Mouse (Mus musculus) intestine, postnatal 0 days (tissue): ENCODE measurements at regions not wholly inside any gene's neighbourhood (a gene's known extent, or its start where the extent isn't known, plus 50 kb on each side); places are given as distances from the start of the nearest gene placed in this dataset.
A peak's percentile ranks its signal among the peaks of the same experiment; 100 is the strongest.
"Not testable (repeated sequence)": the region's sequence is repeated elsewhere in the genome, so short reads cannot be mapped to it uniquely, and the experiment has no call there.

Experiments
- ATAC-seq: fragments of 200-750 bp; cut with Nextera tagmentation; 2 replicates; pipeline ENCODE4 v1.8.0; 2017; ENCODE audit warnings: mild to moderate bottlenecking, moderate TSS enrichment, moderate library complexity
- H3K27ac ChIP-seq: fragments of 300-500 bp; sonication (generic); 2 replicates; pipeline ENCODE4 v1.5.1; 2014; ENCODE audit warnings: mild to moderate bottlenecking, low read depth, low read length, moderate library complexity
- H3K27me3 ChIP-seq: fragments of 300-500 bp; sonication (generic); replicated peaks from 2 replicates; pipeline ENCODE4 v1.6.1; 2014; ENCODE audit warnings: low read length, mixed read lengths; ENCODE audit not compliant: control insufficient read depth, insufficient read depth
- H3K36me3 ChIP-seq: fragments of 300-500 bp; sonication (generic); 2 replicates; pipeline ENCODE4 v1.6.1; 2014; ENCODE audit warnings: mild to moderate bottlenecking, moderate library complexity; ENCODE audit not compliant: control insufficient read depth, insufficient read depth
- H3K4me1 ChIP-seq: fragments of 300-500 bp; sonication (generic); replicated peaks from 2 replicates; pipeline ENCODE4 v1.6.1; 2014; ENCODE audit warnings: antibody characterized with exemption, low read length, mixed read lengths; ENCODE audit not compliant: control insufficient read depth, insufficient read depth
- H3K4me2 ChIP-seq: fragments of 300-500 bp; sonication (generic); replicated peaks from 2 replicates; pipeline ENCODE4 v1.6.1; 2014; ENCODE audit warnings: low read depth, mild to moderate bottlenecking, moderate library complexity
- H3K4me3 ChIP-seq: fragments of 300-500 bp; sonication (generic); 2 replicates; pipeline ENCODE4 v1.5.1; 2014; ENCODE audit warnings: low read depth, low read length
- H3K9ac ChIP-seq: fragments of 300-500 bp; sonication (generic); 2 replicates; pipeline ENCODE4 v1.6.1; 2014; ENCODE audit warnings: mild to moderate bottlenecking, low read depth, low read length
- H3K9me3 ChIP-seq: fragments of 300-500 bp; sonication (generic); 2 replicates; pipeline ENCODE4 v1.6.1; 2016; ENCODE audit warnings: mixed run types; ENCODE audit not compliant: control insufficient read depth
- CTCF ChIP-seq: sonication (generic); IDR thresholded peaks from 2 replicates; pipeline ENCODE4 v1.5.1; 2016; ENCODE audit warnings: low read depth, mild to moderate bottlenecking, control low read depth, antibody characterized with exemption, moderate library complexity
- WGBS: fragments of 180-500 bp; shearing (Covaris S2); extraction: QIAGEN DNeasy Blood & Tissue Kit; methylation state at CpG from one replicate; pipeline ENCODE4 v1.1.7; 2014; 5-methylcytosine and 5-hydroxymethylcytosine counted together

- Histone ChIP-seq H3K9me3 (no peaks in the 10 kb centered on the region), H3K4me2 (no peak overlapping the region), H3K36me3 (no peaks in the 10 kb centered on the region), H3K9ac (no peak overlapping the region), H3K4me3 (no peak overlapping the region), H3K27ac (no peak overlapping the region), H3K27me3 (no peaks in the 10 kb centered on the region), H3K4me1 (no peaks in the 10 kb centered on the region)
- 87% methylated on average over 2 of the region's 2 CpGs for WGBS
- no peak for TF ChIP-seq CTCF
- no peak for ATAC-seq
Observed at GRCm38 (mm10) chr3:155742421-155742820, 649.2 kb downstream of the Lrriq3 start.

- WGBS: 40% methylated on average over 1 of the region's 1 CpGs
- H3K9ac ChIP-seq, H3K4me1 ChIP-seq: not testable (repeated sequence)
Observed at GRCm38 (mm10) chr3:155746601-155747000, 653.4 kb downstream of the Lrriq3 start.

GRCm38 (mm10) chr3:155747511-155747910 is 654.3 kb downstream of the Lrriq3 start:
- Histone ChIP-seq H3K27ac (no peak overlapping the region), H3K9me3 (no peaks in the 10 kb centered on the region), H3K9ac (no peak overlapping the region), H3K27me3 (no peaks in the 10 kb centered on the region), H3K36me3 (no peaks in the 10 kb centered on the region), H3K4me3 (no peak overlapping the region), H3K4me1 (no peaks in the 10 kb centered on the region), H3K4me2 (no peak overlapping the region)
- no peak for TF ChIP-seq CTCF
- peak; percentile 43; the same call in 1 of the 2 replicates for ATAC-seq

More at GRCm38 (mm10) chr3:155746601-155747000, 653.4 kb downstream of the Lrriq3 start:
- not testable (repeated sequence) for H3K27ac ChIP-seq, ATAC-seq, H3K4me3 ChIP-seq, H3K27me3 ChIP-seq, H3K36me3 ChIP-seq, H3K4me2 ChIP-seq, H3K9me3 ChIP-seq

GRCm38 (mm10) chr3:155757285-155757684 is 664.1 kb downstream of the Lrriq3 start:
- no peak for ATAC-seq
- no peaks in the 10 kb centered on the region for H3K27me3 ChIP-seq
- 91% methylated on average over 3 of the region's 3 CpGs for WGBS
- H3K9me3 ChIP-seq: no peaks in the 10 kb centered on the region
- no peak overlapping the region for H3K27ac ChIP-seq
- no peak overlapping the region for H3K9ac ChIP-seq
- no peaks in the 10 kb centered on the region for H3K36me3 ChIP-seq
- no peak overlapping the region for H3K4me3 ChIP-seq
- H3K4me2 ChIP-seq: no peak overlapping the region
- H3K4me1 ChIP-seq: no peaks in the 10 kb centered on the region
- TF ChIP-seq CTCF: no peak

GRCm38 (mm10) chr3:155776019-155776418 is 682.8 kb downstream of the Lrriq3 start:
- Histone ChIP-seq H3K9ac (no peak overlapping the region), H3K27ac (no peak overlapping the region), H3K9me3 (no peaks in the 10 kb centered on the region), H3K27me3 (no peaks in the 10 kb centered on the region), H3K4me1 (no peaks in the 10 kb centered on the region), H3K4me2 (no peak overlapping the region), H3K4me3 (no peak overlapping the region), H3K36me3 (no peaks in the 10 kb centered on the region)
- WGBS: 76% methylated on average over 1 of the region's 1 CpGs
- no peak for TF ChIP-seq CTCF
- no peak for ATAC-seq

GRCm38 (mm10) chr3:155777025-155777424 is 683.8 kb downstream of the Lrriq3 start:
- WGBS: 24% methylated on average over 1 of the region's 1 CpGs
- Histone ChIP-seq H3K36me3 (no peaks in the 10 kb centered on the region), H3K27ac (no peak overlapping the region), H3K4me1 (no peaks in the 10 kb centered on the region), H3K27me3 (no peaks in the 10 kb centered on the region), H3K9me3 (no peaks in the 10 kb centered on the region), H3K4me2 (no peak overlapping the region), H3K9ac (no peak overlapping the region), H3K4me3 (no peak overlapping the region)
- no peak for TF ChIP-seq CTCF
- peak; percentile 82 for ATAC-seq

- no peaks in the 10 kb centered on the region for H3K27me3 ChIP-seq
- 12% methylated on average over 2 of the region's 2 CpGs for WGBS
- no peaks in the 10 kb centered on the region for H3K4me1 ChIP-seq
- H3K9me3 ChIP-seq: no peaks in the 10 kb centered on the region
- no peak overlapping the region for H3K9ac ChIP-seq
- no peak for ATAC-seq
- H3K27ac ChIP-seq: no peak overlapping the region
- no peak overlapping the region for H3K4me3 ChIP-seq
- TF ChIP-seq CTCF: no peak
- H3K4me2 ChIP-seq: no peak overlapping the region
- H3K36me3 ChIP-seq: no peaks in the 10 kb centered on the region
Observed at GRCm38 (mm10) chr3:155815693-155816092, 722.5 kb downstream of the Lrriq3 start.
